Mouse (Mus musculus) cerebellum, adult 18-20 months (tissue): ENCODE measurements around the gene H2al1g.
"Not testable (repeated sequence)": the region's sequence is repeated elsewhere in the genome, so short reads cannot be mapped to it uniquely, and the experiment has no call there.

Experiments
- DNase-seq, 2 experiments: peaks; one replicate each; pipeline ENCODE4 v3.0.0; 2021

Gene H2al1g

GRCm38 (mm10) chrX:11317956-11318355, at the start of gene H2al1g:
Gene H2al1g, plus strand, starts transcription at chrX:11318256.
- not testable (repeated sequence) for DNase-seq

GRCm38 (mm10) chrX:11269074-11269473, 49.0 kb upstream of the H2al1g start:
- peak; percentile 4 to 8 for DNase-seq

GRCm38 (mm10) chrX:11273190-11273589, 44.9 kb upstream of the H2al1g start:
- DNase-seq, result no peak

GRCm38 (mm10) chrX:11277083-11277482, 41.0 kb upstream of the H2al1g start:
- no peak for DNase-seq

- no peak for DNase-seq
Observed at GRCm38 (mm10) chrX:11280741-11281140, 37.3 kb upstream of the H2al1g start.

- no peak for DNase-seq
Observed at GRCm38 (mm10) chrX:11288306-11288882, 29.7 kb upstream of the H2al1g start.

GRCm38 (mm10) chrX:11289244-11289643, 28.8 kb upstream of the H2al1g start:
- no peak for DNase-seq

- DNase-seq, result not testable (repeated sequence)
Observed at GRCm38 (mm10) chrX:11298957-11299356, 19.1 kb upstream of the H2al1g start, which contains the start of gene H2al1a. Gene H2al1a, plus strand, starts transcription at chrX:11299257.

- DNase-seq, result not testable (repeated sequence)
Observed at GRCm38 (mm10) chrX:11302132-11302531, 15.9 kb upstream of the H2al1g start, which contains the start of gene H2al1b. Gene H2al1b, plus strand, starts transcription at chrX:11302432.

- not testable (repeated sequence) for DNase-seq
Observed at GRCm38 (mm10) chrX:11305355-11305754, 12.7 kb upstream of the H2al1g start, which contains the start of gene H2al1c. Gene H2al1c, plus strand, starts transcription at chrX:11305655.

GRCm38 (mm10) chrX:11308524-11308923, 9.5 kb upstream of the H2al1g start, which contains the start of gene H2al1d:
Gene H2al1d, plus strand, starts transcription at chrX:11308824.
- not testable (repeated sequence) for DNase-seq

- DNase-seq, result not testable (repeated sequence)
Observed at GRCm38 (mm10) chrX:11311634-11312033, 6.4 kb upstream of the H2al1g start, which contains the start of gene H2al1e. Gene H2al1e, plus strand, starts transcription at chrX:11311934.

- not testable (repeated sequence) for DNase-seq
Observed at GRCm38 (mm10) chrX:11314858-11315257, 3.2 kb upstream of the H2al1g start, which contains the start of gene H2al1f. Gene H2al1f, plus strand, starts transcription at chrX:11315158.

- DNase-seq, result not testable (repeated sequence)
Observed at GRCm38 (mm10) chrX:11321192-11321591, 3.1 kb downstream of the H2al1g start, which contains the start of gene H2al1h. Gene H2al1h, plus strand, starts transcription at chrX:11321492.

- not testable (repeated sequence) for DNase-seq
Observed at GRCm38 (mm10) chrX:11324359-11324758, 6.3 kb downstream of the H2al1g start, which contains the start of gene H2al1i. Gene H2al1i, plus strand, starts transcription at chrX:11324659.

- not testable (repeated sequence) for DNase-seq
Observed at GRCm38 (mm10) chrX:11327522-11327921, 9.5 kb downstream of the H2al1g start, which contains the start of gene H2al1j. Gene H2al1j, plus strand, starts transcription at chrX:11327822.

GRCm38 (mm10) chrX:11345762-11346161, 27.7 kb downstream of the H2al1g start:
- DNase-seq, result peak; percentile 24 to 25

GRCm38 (mm10) chrX:11346756-11347155, 28.7 kb downstream of the H2al1g start:
- peak; percentile 18 to 58 for DNase-seq

GRCm38 (mm10) chrX:11360823-11361222, 42.8 kb downstream of the H2al1g start:
- DNase-seq, result no peak

GRCm38 (mm10) chrX:11361261-11361660, 43.2 kb downstream of the H2al1g start:
- no peak for DNase-seq

GRCm38 (mm10) chrX:11363890-11364289, 45.8 kb downstream of the H2al1g start:
- DNase-seq, result peak; percentile 50 to 55

GRCm38 (mm10) chrX:11365151-11365550, 47.1 kb downstream of the H2al1g start:
- no peak for DNase-seq
